Mouse (Mus musculus) heart, embryonic 14.5 days (tissue): ENCODE results near the gene Rnf208. TPM values are rescaled to one million over a fixed set of nuclear protein-coding genes. Genes with fewer than 3 reads are reported as not detected.

Source experiments
- ATAC-seq: fragments of 200-750 bp; cut with Nextera tagmentation; 2 replicates; pipeline ENCODE4 v1.8.0; 2017; ENCODE audit warnings: low read depth, moderate TSS enrichment; ENCODE audit not compliant: insufficient number of reproducible peaks, insufficient read depth, low FRiP score
- H3K27ac ChIP-seq, 2 experiments: fragments of 200-500 bp in 1 of 2; fragments of 300-500 bp in 1 of 2; sonication (generic) in 1 of 2; replicated peaks in 1 of 2; 2 replicates each; pipeline ENCODE4 v1.5.1; 2012 to 2014; ENCODE audit warnings: low read depth in 2 of 2, low read length in 2 of 2, control low read depth in 1 of 2, mild to moderate bottlenecking in 1 of 2, mixed read lengths in 1 of 2; ENCODE audit not compliant: control insufficient read depth in 1 of 2, insufficient read depth in 1 of 2
- H3K27me3 ChIP-seq: fragments of 300-500 bp; sonication (generic); 2 replicates; pipeline ENCODE4 v1.6.1; 2014; ENCODE audit warnings: mild to moderate bottlenecking, low read length, control low read depth; ENCODE audit not compliant: control insufficient read depth, insufficient read depth
- H3K36me3 ChIP-seq: fragments of 300-500 bp; sonication (generic); 2 replicates; pipeline ENCODE4 v1.6.1; 2014; ENCODE audit warnings: mild to moderate bottlenecking, control low read depth, low read length, mixed read lengths; ENCODE audit not compliant: control insufficient read depth, insufficient read depth
- H3K4me1 ChIP-seq, 2 experiments: fragments of 200-500 bp in 1 of 2; fragments of 300-500 bp in 1 of 2; sonication (generic) in 1 of 2; 2 replicates each; pipeline ENCODE4 v1.6.1; 2012 to 2014; ENCODE audit warnings: low read length in 2 of 2, control low read depth in 1 of 2, mixed read lengths in 1 of 2; ENCODE audit not compliant: control insufficient read depth in 2 of 2, insufficient read depth in 2 of 2
- H3K4me2 ChIP-seq: fragments of 300-500 bp; sonication (generic); 2 replicates; pipeline ENCODE4 v1.6.1; 2014; ENCODE audit warnings: mild to moderate bottlenecking, low read length
- H3K4me3 ChIP-seq, 2 experiments: fragments of 200-500 bp in 1 of 2; fragments of 300-500 bp in 1 of 2; sonication (generic) in 1 of 2; 2 replicates each; pipeline ENCODE4 v1.5.1; 2012 to 2014; ENCODE audit warnings: low read length in 2 of 2, mild to moderate bottlenecking in 2 of 2, control low read depth in 1 of 2, low read depth in 1 of 2, moderate library complexity in 1 of 2; ENCODE audit not compliant: control insufficient read depth in 1 of 2, insufficient read depth in 1 of 2
- H3K9ac ChIP-seq: fragments of 300-500 bp; sonication (generic); 2 replicates; pipeline ENCODE4 v1.6.1; 2014; ENCODE audit warnings: mild to moderate bottlenecking, low read length
- H3K9me3 ChIP-seq: fragments of 300-500 bp; sonication (generic); 2 replicates; pipeline ENCODE4 v1.6.1; 2016; ENCODE audit warnings: low read length, control low read depth; ENCODE audit not compliant: control insufficient read depth
- WGBS: fragments of 180-500 bp; shearing (Covaris S2); extraction: QIAGEN DNeasy Blood & Tissue Kit; methylation state at CpG from one replicate; pipeline ENCODE4 v1.1.7; 2014; 5-methylcytosine and 5-hydroxymethylcytosine counted together
- polyA plus RNA-seq: library from polyadenylated mRNA; unstranded; fragments of >200 nt; fragmentation: Nextera tagmentation; extraction: Ambion mirVana; gene quantifications from 2 replicates; pipeline ENCODE4 v1.2.1, GENCODE M21; 2014

The Rnf208 gene
- polyA plus RNA-seq, 1 experiment from 2014 or later: 8.0 TPM

DNA sequence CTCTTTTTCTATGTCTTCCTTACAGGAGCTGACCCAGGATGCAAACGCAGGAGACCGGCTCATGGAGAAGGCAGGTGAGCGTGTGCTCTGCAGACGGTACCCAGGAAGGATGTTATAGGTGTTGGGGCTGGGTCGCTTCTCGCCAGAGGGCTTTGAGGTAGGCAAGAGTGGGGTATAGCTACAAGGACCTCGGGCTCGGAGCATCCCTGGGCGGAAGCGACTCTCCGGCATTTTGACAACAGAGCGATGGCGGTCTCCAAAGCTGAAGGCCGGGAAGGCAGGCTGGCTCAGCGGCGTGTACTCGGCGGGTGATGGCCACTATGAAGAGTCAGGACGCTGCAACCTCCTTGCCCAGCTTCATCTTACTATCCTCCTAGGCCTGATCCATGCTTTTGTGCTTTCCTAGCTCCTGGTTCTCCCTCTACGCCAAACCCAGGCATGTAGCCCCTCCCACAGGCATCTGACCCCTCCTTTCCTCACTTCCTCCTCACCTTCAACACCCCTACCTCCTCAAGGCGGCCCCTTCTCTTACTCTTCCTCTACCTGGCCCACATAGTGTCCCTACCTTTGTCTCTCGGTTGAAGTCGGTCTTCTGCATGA, 28.7 kb upstream of the Rnf208 start:
- no peaks in the 10 kb centered on the region for H3K9me3 ChIP-seq
- no peak overlapping the region for H3K27ac ChIP-seq
- 0 out of 2 replicates have a peak, but pooled peaks cover 3% of the 10 kb centered on the region for H3K27me3 ChIP-seq
- ATAC-seq: no peak
- H3K4me2 ChIP-seq: no peak overlapping the region
- H3K4me3 ChIP-seq: no peak overlapping the region
- H3K9ac ChIP-seq: no peak overlapping the region
- peaks cover 5 to 16% of the 10 kb centered on the region in 2 experiments for H3K4me1 ChIP-seq
- 52% methylated on average over 23 of the region's 23 CpGs for WGBS
- peaks cover 14% of the 10 kb centered on the region for H3K36me3 ChIP-seq

GRCm38 (mm10) chr2:25214444-25214843, 27.6 kb upstream of the Rnf208 start, which contains the start of gene Stpg3:
Gene Stpg3 (minus strand): TSS chr2:25214637.
- no peaks in the 10 kb centered on the region for H3K9me3 ChIP-seq
- 54% methylated on average over 3 of the region's 3 CpGs for WGBS
- no peak within 1 kb of the TSS for H3K9ac ChIP-seq
- H3K4me1 ChIP-seq: peaks cover 5 to 10% of the 10 kb centered on the region in 2 experiments
- H3K36me3 ChIP-seq: peaks cover 5% of the 10 kb centered on the region
- 0 out of 2 replicates have a peak, but pooled peaks cover 3% of the 10 kb centered on the region for H3K27me3 ChIP-seq
- no peak within 1 kb of the TSS for H3K4me3 ChIP-seq
- ATAC-seq: no peak
- H3K27ac ChIP-seq: no peak within 1 kb of the TSS
- no peak within 1 kb of the TSS for H3K4me2 ChIP-seq

DNA sequence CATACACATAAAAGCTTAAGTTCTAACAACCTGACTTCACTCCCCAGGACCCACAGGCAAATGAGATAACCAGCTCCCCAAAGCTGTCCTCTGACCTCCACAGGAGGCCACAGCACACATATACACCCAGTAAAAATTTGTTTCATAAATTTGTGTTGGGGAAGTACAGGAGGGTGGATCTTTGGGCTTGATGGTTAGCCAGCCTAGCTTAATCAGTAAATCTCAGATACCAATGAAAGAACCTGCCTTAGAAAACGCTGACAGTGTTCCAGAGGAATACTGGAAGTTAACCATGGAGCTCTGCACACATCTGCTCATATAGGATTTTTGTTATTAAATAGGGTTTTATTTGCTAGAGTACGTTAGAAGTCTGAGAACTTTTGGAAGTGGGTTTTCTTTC, 24.4 kb upstream of the Rnf208 start:
- Histone ChIP-seq H3K9me3 (no peaks in the 10 kb centered on the region), H3K36me3 (peaks cover 14% of the 10 kb centered on the region), H3K27ac (no peak overlapping the region), H3K4me3 (no peak overlapping the region), H3K27me3 (0 out of 2 replicates have a peak, but pooled peaks cover 3% of the 10 kb centered on the region), H3K4me1 (no peaks in the 10 kb centered on the region), H3K9ac (no peak overlapping the region), H3K4me2 (no peak overlapping the region)
- ATAC-seq: no peak
- WGBS: 50% methylated on average over 2 of the region's 2 CpGs

- Histone ChIP-seq H3K36me3 (peaks cover 19% of the 10 kb centered on the region), H3K9me3 (no peaks in the 10 kb centered on the region), H3K27ac (no peak within 1 kb of the TSS), H3K27me3 (0 out of 2 replicates have a peak, but pooled peaks cover 1% of the 10 kb centered on the region), H3K4me2 (no peak within 1 kb of the TSS), H3K4me3 (no peak within 1 kb of the TSS), H3K9ac (no peak within 1 kb of the TSS), H3K4me1 (peaks cover 2 to 3% of the 10 kb centered on the region in 2 experiments; a peak in 3 of 4 replicates)
- no peak for ATAC-seq
Observed at GRCm38 (mm10) chr2:25218445-25218844, 23.6 kb upstream of the Rnf208 start, which contains the start of gene Fam166a. Gene Fam166a (plus strand): TSS chr2:25218745.

DNA sequence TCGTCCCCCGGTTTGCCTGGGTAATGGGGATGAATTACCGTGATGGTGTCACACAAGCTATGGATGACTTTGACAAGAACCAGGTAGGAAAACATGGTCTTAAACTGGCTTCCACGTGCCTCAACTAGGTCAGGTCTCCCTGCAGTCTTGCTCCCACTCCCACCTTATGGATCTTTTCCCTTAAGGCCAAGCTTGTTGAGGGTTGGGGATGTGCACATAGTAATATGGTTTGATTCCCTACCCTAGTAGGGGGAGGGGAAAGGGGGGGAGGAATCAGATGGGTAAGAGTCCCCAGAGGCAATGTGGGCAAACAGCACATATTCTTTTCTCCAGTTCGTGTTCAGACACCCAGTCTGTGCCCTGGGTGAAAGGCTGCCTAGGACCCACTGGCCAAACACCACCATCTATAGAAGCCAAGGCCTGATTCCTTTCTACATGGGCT, 20.7 kb upstream of the Rnf208 start:
- 59% methylated on average over 5 of the region's 5 CpGs for WGBS
- ATAC-seq: no peak
- Histone ChIP-seq H3K4me1 (peaks cover 2 to 12% of the 10 kb centered on the region in 2 experiments; a peak in 3 of 4 replicates), H3K9me3 (no peaks in the 10 kb centered on the region), H3K27ac (no peak overlapping the region), H3K9ac (no peak overlapping the region), H3K36me3 (peaks cover 20% of the 10 kb centered on the region), H3K4me3 (no peak overlapping the region), H3K27me3 (no peaks in the 10 kb centered on the region), H3K4me2 (no peak overlapping the region)

DNA sequence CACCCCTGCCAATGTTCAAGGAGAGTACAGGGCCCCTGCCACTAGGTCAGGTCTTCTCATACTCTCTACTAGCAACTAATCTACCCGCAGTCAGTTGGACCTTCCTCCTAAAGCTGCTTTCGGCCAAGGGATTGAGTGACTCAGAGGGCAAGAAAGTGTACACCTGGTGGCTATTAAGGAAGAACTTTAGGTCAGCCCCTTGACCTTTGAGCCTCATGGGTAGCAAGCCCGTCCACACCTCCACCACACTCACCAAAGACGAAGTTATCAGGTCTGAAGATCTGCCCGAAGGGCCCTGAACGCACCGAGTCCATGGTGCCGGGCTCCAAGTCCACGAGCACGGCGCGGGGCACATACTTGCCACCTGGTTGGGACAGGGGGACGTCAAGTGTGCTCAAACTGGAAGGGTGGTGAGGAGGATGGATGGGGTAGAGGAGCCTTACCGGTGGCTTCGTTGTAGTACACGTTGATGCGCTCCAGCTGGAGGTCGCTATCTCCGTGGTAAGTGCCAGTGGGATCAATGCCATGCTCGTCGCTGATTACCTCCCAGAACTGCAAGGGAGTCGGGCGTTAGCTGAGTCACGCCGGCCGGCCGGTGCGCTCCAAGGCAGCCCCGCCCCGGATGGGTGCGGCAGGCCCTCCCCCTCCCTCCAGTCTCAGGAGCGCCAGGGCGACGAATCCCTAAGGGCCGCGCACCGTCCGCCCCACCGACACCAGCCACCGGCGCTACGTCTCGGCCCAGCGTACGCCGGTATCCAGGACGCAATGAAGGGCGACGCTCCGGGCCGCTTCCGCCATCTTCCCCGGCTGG, 18.2 kb upstream of the Rnf208 start:
- peaks cover 20% of the 10 kb centered on the region for H3K36me3 ChIP-seq
- peak overlapping the region; percentile 71 to 89 for H3K4me3 ChIP-seq
- H3K9ac ChIP-seq: peak overlapping the region; percentile 84
- peak overlapping the region; percentile 93 to 98 for H3K27ac ChIP-seq
- 2% methylated on average over 46 of the region's 53 CpGs for WGBS
- peaks cover 4 to 19% of the 10 kb centered on the region in 2 experiments for H3K4me1 ChIP-seq
- no peaks in the 10 kb centered on the region for H3K27me3 ChIP-seq
- H3K9me3 ChIP-seq: no peaks in the 10 kb centered on the region
- peak overlapping the region; percentile 96 for H3K4me2 ChIP-seq
- ATAC-seq: peak; percentile 45

GRCm38 (mm10) chr2:25224492-25224765, 17.6 kb upstream of the Rnf208 start, which contains the start of gene Tubb4b:
Gene Tubb4b (minus strand): TSS chr2:25224702.
- Histone ChIP-seq H3K36me3 (peaks cover 20% of the 10 kb centered on the region), H3K27me3 (no peaks in the 10 kb centered on the region), H3K4me1 (peaks cover 5 to 21% of the 10 kb centered on the region in 2 experiments), H3K4me3 (peak within 1 kb of the TSS; percentile 71 to 91), H3K9me3 (no peaks in the 10 kb centered on the region), H3K27ac (peak within 1 kb of the TSS; percentile 97 to 100), H3K9ac (peak within 1 kb of the TSS; percentile 84), H3K4me2 (peak within 1 kb of the TSS; percentile 96)
- ATAC-seq: no peak
- 0% methylated on average over 17 of the region's 17 CpGs for WGBS
